Mouse (Mus musculus) midbrain, embryonic 16.5 days (tissue): ENCODE measurements around the gene Bbs4. TPM values are rescaled to one million over a fixed set of nuclear protein-coding genes. Genes with fewer than 3 reads are reported as not detected.

Experiments
- ATAC-seq: fragments of 200-750 bp; cut with Nextera tagmentation; 2 replicates; pipeline ENCODE4 v1.8.0; 2017; ENCODE audit warnings: moderate TSS enrichment
- H3K27ac ChIP-seq: fragments of 300-500 bp; sonication (generic); 2 replicates; pipeline ENCODE4 v1.5.1; 2014; ENCODE audit warnings: mild to moderate bottlenecking, low read length, mixed read lengths
- H3K27me3 ChIP-seq: fragments of 300-500 bp; sonication (generic); 2 replicates; pipeline ENCODE4 v1.6.1; 2014; ENCODE audit warnings: low read depth, low read length, mixed read lengths; ENCODE audit not compliant: control insufficient read depth, insufficient read depth
- H3K36me3 ChIP-seq: fragments of 300-500 bp; sonication (generic); 2 replicates; pipeline ENCODE4 v1.6.1; 2014; ENCODE audit warnings: mild to moderate bottlenecking, low read length, moderate library complexity, mixed read lengths; ENCODE audit not compliant: control insufficient read depth, insufficient read depth
- H3K4me1 ChIP-seq: fragments of 300-500 bp; sonication (generic); 2 replicates; pipeline ENCODE4 v1.6.1; 2014; ENCODE audit warnings: mild to moderate bottlenecking, low read length, mixed read lengths; ENCODE audit not compliant: control insufficient read depth, insufficient read depth
- H3K4me2 ChIP-seq: fragments of 300-500 bp; sonication (generic); 2 replicates; pipeline ENCODE4 v1.6.1; 2014; ENCODE audit warnings: mild to moderate bottlenecking, low read length, mixed read lengths
- H3K4me3 ChIP-seq: fragments of 300-500 bp; sonication (generic); 2 replicates; pipeline ENCODE4 v1.5.1; 2014; ENCODE audit warnings: low read depth, mild to moderate bottlenecking, low read length, moderate library complexity, mixed read lengths
- H3K9ac ChIP-seq: fragments of 300-500 bp; sonication (generic); 2 replicates; pipeline ENCODE4 v1.6.1; 2014; ENCODE audit warnings: low read depth, low read length, mixed read lengths
- H3K9me3 ChIP-seq: fragments of 300-500 bp; sonication (generic); replicated peaks from 2 replicates; pipeline ENCODE4 v1.6.1; 2014; ENCODE audit warnings: mild to moderate bottlenecking, low read length, mixed read lengths; ENCODE audit not compliant: control insufficient read depth, poor library complexity, severe bottlenecking
- WGBS: fragments of 180-500 bp; shearing (Covaris S2); extraction: QIAGEN DNeasy Blood & Tissue Kit; methylation state at CpG from one replicate; pipeline ENCODE4 v1.1.7; 2014; 5-methylcytosine and 5-hydroxymethylcytosine counted together
- polyA plus RNA-seq: library from polyadenylated mRNA; unstranded; fragments of >200 nt; fragmentation: Nextera tagmentation; extraction: Ambion mirVana; gene quantifications from 2 replicates; pipeline ENCODE4 v1.2.1, GENCODE M21; 2015

The Bbs4 gene
- polyA plus RNA-seq, 1 experiment from 2014 or later = 53.5 TPM

GRCm38 (mm10) chr9:59274846-59275455 is 78.4 kb downstream of the Bbs4 start:
- H3K27me3 ChIP-seq = no peaks in the 10 kb centered on the region
- no peak overlapping the region for H3K27ac ChIP-seq
- WGBS = 76% methylated on average over 19 of the region's 19 CpGs
- no peak overlapping the region for H3K4me2 ChIP-seq
- H3K9me3 ChIP-seq = no peaks in the 10 kb centered on the region
- no peaks in the 10 kb centered on the region for H3K36me3 ChIP-seq
- no peak overlapping the region for H3K4me3 ChIP-seq
- H3K4me1 ChIP-seq = no peaks in the 10 kb centered on the region
- no peak overlapping the region for H3K9ac ChIP-seq
- ATAC-seq = no peak

DNA sequence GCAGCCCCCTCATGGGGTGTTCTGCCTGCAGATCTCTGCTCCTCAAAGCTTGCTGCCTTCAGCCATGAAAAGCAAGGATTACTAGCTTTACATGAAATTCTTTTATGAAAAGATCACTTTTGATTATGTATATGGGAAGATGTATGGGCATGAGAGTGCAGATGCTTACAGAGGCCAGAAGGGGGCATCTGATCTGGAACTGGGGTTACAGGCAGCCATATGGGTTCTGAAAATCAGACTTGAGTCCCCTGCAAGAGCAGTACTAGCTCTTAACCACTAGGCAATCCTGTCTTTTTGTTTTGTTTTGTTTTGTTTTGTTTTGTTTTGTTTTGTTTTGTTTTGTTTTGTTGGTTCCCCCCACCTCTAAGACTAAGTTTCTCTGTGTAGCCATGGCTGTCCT is 80.1 kb downstream of the Bbs4 start:
- H3K27ac ChIP-seq = no peak overlapping the region
- no peaks in the 10 kb centered on the region for H3K36me3 ChIP-seq
- no peak overlapping the region for H3K4me3 ChIP-seq
- H3K4me2 ChIP-seq = no peak overlapping the region
- no peaks in the 10 kb centered on the region for H3K27me3 ChIP-seq
- no peak for ATAC-seq
- no peaks in the 10 kb centered on the region for H3K4me1 ChIP-seq
- no peaks in the 10 kb centered on the region for H3K9me3 ChIP-seq
- H3K9ac ChIP-seq = no peak overlapping the region

Other genes starting within 250 kb of the Bbs4 start
- gene Adpgk, start 62.0 kb downstream of the Bbs4 start, polyA plus RNA-seq = 19.7 and 21.9 TPM in 2 replicates
- gene Arih1, start 133.1 kb upstream of the Bbs4 start, polyA plus RNA-seq = 14.3 and 17.1 TPM in 2 replicates
- 60.4 and 62.4 TPM in 2 replicates for gene Hexa, start 186.0 kb upstream of the Bbs4 start, polyA plus RNA-seq
- gene Tmem202, start 186.3 kb upstream of the Bbs4 start, polyA plus RNA-seq = 0.94 and 0.97 TPM in 2 replicates
- 64.7 and 65.0 TPM in 2 replicates for gene Celf6, start 224.4 kb upstream of the Bbs4 start, polyA plus RNA-seq